Comparison of ENCODE assay signal across 14 mouse cellular contexts in the genomic region with DNA sequence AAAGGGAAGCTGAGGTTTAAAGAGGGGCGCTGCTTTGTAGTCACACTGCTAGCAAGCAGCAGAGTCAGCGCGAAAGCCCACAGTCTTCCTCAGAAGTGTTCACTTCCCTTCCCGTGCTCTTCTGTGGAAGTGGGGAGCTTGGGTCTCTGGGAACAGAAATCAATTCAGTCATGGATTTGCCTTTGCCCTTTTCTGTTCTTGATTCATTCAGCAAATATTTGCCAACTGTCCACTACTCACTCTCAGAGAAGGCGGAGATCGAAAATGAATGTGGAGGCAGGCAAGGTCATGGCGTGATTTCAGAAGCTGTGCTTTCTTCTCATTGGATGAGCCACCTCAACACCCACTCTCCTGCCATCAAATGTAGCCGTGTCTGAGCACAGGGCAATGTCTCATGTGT. TPM values are rescaled to one million over a fixed set of nuclear protein-coding genes. Genes with fewer than 3 reads are reported as not detected.
DNase-seq lines count a peak whose midpoint lies in the region; ATAC-seq lines count a peak whose summit lies in the region.
"Had no signal": no experiment of that assay in that cellular context is flagged by ENCODE, and none has a peak within 500 bp of the region (broad histone marks: within the 10 kb centered on the region; RNA-seq: fewer than 3 reads in every experiment).

No protein-coding gene starts in this region.

- 87% methylated on average over 8 of the region's 8 CpGs for WGBS in kidney, embryonic 14.5 days
- 57% methylated on average over 8 of the region's 8 CpGs for WGBS in lung, embryonic 15.5 days
- 94% methylated on average over 8 of the region's 8 CpGs for whole genome bisulfite sequencing in hindbrain, embryonic 12.5 days

- peaks cover 3% of the 10 kb centered on the region; the same call in 1 of the 2 replicates for H3K36me3 ChIP-seq in kidney, embryonic 14.5 days (ENCODE audit: control insufficient read depth, insufficient read depth, low read length)
- H3K36me3 ChIP-seq in lung, embryonic 15.5 days: peaks cover 7% of the 10 kb centered on the region; the same call in 1 of the 2 replicates
- H3K36me3 ChIP-seq in hindbrain, embryonic 12.5 days: peaks cover 6% of the 10 kb centered on the region; the same call in 1 of the 2 replicates
- H3K36me3 ChIP-seq: embryonic facial prominence, embryonic 12.5 days had no signal

- H3K9ac ChIP-seq in kidney, embryonic 14.5 days (ENCODE audit: low read depth, low read length): no peak overlapping the region
- no peak overlapping the region for H3K9ac ChIP-seq in lung, embryonic 15.5 days
- H3K9ac ChIP-seq in hindbrain, embryonic 12.5 days: no peak overlapping the region
- H3K9ac ChIP-seq: embryonic facial prominence, embryonic 12.5 days; forebrain, embryonic 15.5 days; heart, embryonic 12.5 days had no signal

- H3K27me3 ChIP-seq in kidney, embryonic 14.5 days (ENCODE audit: control insufficient read depth, insufficient read depth, low read length): no peaks in the 10 kb centered on the region
- H3K27me3 ChIP-seq in lung, embryonic 15.5 days: no peaks in the 10 kb centered on the region
- H3K27me3 ChIP-seq in hindbrain, embryonic 12.5 days: peaks cover 2% of the 10 kb centered on the region; the same call in 1 of the 2 replicates
- H3K27me3 ChIP-seq: embryonic facial prominence, embryonic 12.5 days; forebrain, embryonic 15.5 days; heart, embryonic 12.5 days had no signal

- H3K4me3 ChIP-seq in kidney, embryonic 14.5 days (ENCODE audit: low read length): no peak overlapping the region
- H3K4me3 ChIP-seq in lung, embryonic 15.5 days: no peak overlapping the region
- no peak overlapping the region for H3K4me3 ChIP-seq in hindbrain, embryonic 12.5 days
- H3K4me3 ChIP-seq: embryonic facial prominence, embryonic 12.5 days; forebrain, embryonic 15.5 days; heart, embryonic 12.5 days; left cerebral cortex, adult 2 months had no signal

- peak; percentile 69 for DNase-seq in 3T3-L1 (ENCODE audit: low read depth, low spot score)
- peak; percentile 87 for DNase-seq in adrenal gland, adult 2 months
- DNase-seq in cerebellum, adult 11 months: no peak
- DNase-seq in cerebellum, postnatal 25 days: no peak
- DNase-seq: cerebellum, adult 18-20 months had no signal

- H3K4me1 ChIP-seq in kidney, embryonic 14.5 days (ENCODE audit: control insufficient read depth, insufficient read depth, low read length): peaks cover 33% of the 10 kb centered on the region
- H3K4me1 ChIP-seq in lung, embryonic 15.5 days: peaks cover 46% of the 10 kb centered on the region
- peaks cover 23% of the 10 kb centered on the region for H3K4me1 ChIP-seq in hindbrain, embryonic 12.5 days

- no peak overlapping the region for H3K4me2 ChIP-seq in kidney, embryonic 14.5 days (replicated peaks; ENCODE audit: low read depth, low read length)
- no peak overlapping the region for H3K4me2 ChIP-seq in lung, embryonic 15.5 days
- H3K4me2 ChIP-seq in hindbrain, embryonic 12.5 days (replicated peaks): no peak overlapping the region
- H3K4me2 ChIP-seq: embryonic facial prominence, embryonic 12.5 days; forebrain, embryonic 15.5 days; heart, embryonic 12.5 days had no signal

- 0 out of 2 replicates have a peak overlapping the region, but pooled peaks have one; percentile 47 for H3K27ac ChIP-seq in kidney, embryonic 14.5 days (ENCODE audit: low read depth, low read length)
- peak overlapping the region; percentile 64 for H3K27ac ChIP-seq in lung, embryonic 15.5 days
- H3K27ac ChIP-seq in hindbrain, embryonic 12.5 days: no peak overlapping the region
- H3K27ac ChIP-seq: embryonic facial prominence, embryonic 12.5 days; forebrain, embryonic 15.5 days; left cerebral cortex, adult 2 months had no signal

- no peaks in the 10 kb centered on the region for H3K9me3 ChIP-seq in kidney, embryonic 14.5 days (ENCODE audit: control insufficient read depth, low read length)
- H3K9me3 ChIP-seq in lung, embryonic 15.5 days: no peaks in the 10 kb centered on the region
- H3K9me3 ChIP-seq in hindbrain, embryonic 12.5 days (replicated peaks): no peaks in the 10 kb centered on the region
- H3K9me3 ChIP-seq: embryonic facial prominence, embryonic 12.5 days; forebrain, embryonic 15.5 days; heart, embryonic 12.5 days had no signal

- no peak for ATAC-seq in kidney, embryonic 14.5 days (ENCODE audit: low FRiP score, low TSS enrichment)
- no peak for ATAC-seq in lung, embryonic 15.5 days (ENCODE audit: borderline replicate concordance, extremely low read depth, low FRiP score, low TSS enrichment)
- ATAC-seq in hindbrain, embryonic 12.5 days (ENCODE audit: low FRiP score): no peak
- ATAC-seq: forebrain, embryonic 15.5 days; hindbrain, embryonic 16.5 days had no signal

RNA-seq across cellular contexts. Expression of a gene that starts 1.8 kb away (rescaled TPM):
- 10 to 100 TPM; 24.5 to 34.0 TPM for total RNA-seq in adrenal gland, adult 2 months (2021)
- 299 and 335 TPM in 2 replicates for polyA plus RNA-seq in adrenal gland, adult 2 months (2012; rRNA removed)
- 66.8 and 69.4 TPM in 2 replicates for polyA plus RNA-seq in kidney, embryonic 14.5 days (2014; fragmentation: Nextera tagmentation; extraction: Ambion mirVana)
- 65.8 and 69.0 TPM in 2 replicates for polyA plus RNA-seq in lung, embryonic 15.5 days (2015; fragmentation: Nextera tagmentation; extraction: Ambion mirVana)
- 65.1 and 71.5 TPM in 2 replicates for polyA plus RNA-seq in hindbrain, embryonic 12.5 days (2016; fragmentation: Nextera tagmentation; extraction: Ambion mirVana)

RNA-seq across cellular contexts. Expression of a gene that starts 2.2 kb away (rescaled TPM):
- total RNA-seq in adrenal gland, adult 2 months (2021): 1 to 10 TPM; 3.9 to 9.6 TPM
- polyA plus RNA-seq in adrenal gland, adult 2 months (2012; rRNA removed): 9.6 and 18.9 TPM in 2 replicates
- 7.1 and 8.4 TPM in 2 replicates for polyA plus RNA-seq in kidney, embryonic 14.5 days (2014; fragmentation: Nextera tagmentation; extraction: Ambion mirVana)
- 17.1 and 17.6 TPM in 2 replicates for polyA plus RNA-seq in lung, embryonic 15.5 days (2015; fragmentation: Nextera tagmentation; extraction: Ambion mirVana)
- 1.2 and 5.7 TPM in 2 replicates for polyA plus RNA-seq in hindbrain, embryonic 12.5 days (2016; fragmentation: Nextera tagmentation; extraction: Ambion mirVana)
- total RNA-seq: megakaryocyte, adult 5-6 weeks had no signal

RNA-seq across cellular contexts. Expression of a gene that starts 14.8 kb away (rescaled TPM):
- total RNA-seq in adrenal gland, adult 2 months (2021): 100 to 1,000 TPM; 123 to 151 TPM
- 23.3 and 23.5 TPM in 2 replicates for polyA plus RNA-seq in adrenal gland, adult 2 months (2012; rRNA removed)
- polyA plus RNA-seq in kidney, embryonic 14.5 days (2014; fragmentation: Nextera tagmentation; extraction: Ambion mirVana): 87.8 and 108 TPM in 2 replicates
- polyA plus RNA-seq in lung, embryonic 15.5 days (2015; fragmentation: Nextera tagmentation; extraction: Ambion mirVana): 161 and 178 TPM in 2 replicates
- 17.6 and 18.8 TPM in 2 replicates for polyA plus RNA-seq in hindbrain, embryonic 12.5 days (2016; fragmentation: Nextera tagmentation; extraction: Ambion mirVana)

RNA-seq across cellular contexts. Expression of a gene that starts 15.0 kb away (rescaled TPM):
- total RNA-seq in adrenal gland, adult 2 months (2021): not detected
- polyA plus RNA-seq in adrenal gland, adult 2 months (2012; rRNA removed): not detected in 2 replicates
- not detected in 2 replicates for polyA plus RNA-seq in kidney, embryonic 14.5 days (2014; fragmentation: Nextera tagmentation; extraction: Ambion mirVana)
- not detected in 2 replicates for polyA plus RNA-seq in lung, embryonic 15.5 days (2015; fragmentation: Nextera tagmentation; extraction: Ambion mirVana)
- not detected in 2 replicates for polyA plus RNA-seq in hindbrain, embryonic 12.5 days (2016; fragmentation: Nextera tagmentation; extraction: Ambion mirVana)
- total RNA-seq: left cerebral cortex, adult 2 months; megakaryocyte, adult 5-6 weeks had no signal
- polyA plus RNA-seq: embryonic facial prominence, embryonic 12.5 days; forebrain, embryonic 15.5 days; hindbrain, embryonic 16.5 days had no signal

RNA-seq across cellular contexts. Expression of a gene that starts 27.4 kb away (rescaled TPM):
- total RNA-seq in adrenal gland, adult 2 months (2021): 1 to 10 TPM; 5.5 to 7.0 TPM
- 20.8 and 30.7 TPM in 2 replicates for polyA plus RNA-seq in adrenal gland, adult 2 months (2012; rRNA removed)
- polyA plus RNA-seq in kidney, embryonic 14.5 days (2014; fragmentation: Nextera tagmentation; extraction: Ambion mirVana): 12.4 and 14.7 TPM in 2 replicates
- 8.8 and 10.1 TPM in 2 replicates for polyA plus RNA-seq in lung, embryonic 15.5 days (2015; fragmentation: Nextera tagmentation; extraction: Ambion mirVana)
- 5.1 and 7.2 TPM in 2 replicates for polyA plus RNA-seq in hindbrain, embryonic 12.5 days (2016; fragmentation: Nextera tagmentation; extraction: Ambion mirVana)

Comparison
In these comparisons a context has a peak if more than half of its experiments do, and no peak if none do; other contexts are left out.
1. DNase-seq: peak in 3T3-L1 (single experiment) and adrenal gland, adult 2 months (single experiment); none in cerebellum, adult 11 months (single experiment) and cerebellum, postnatal 25 days (0 of 2).